Mouse (Mus musculus) thymus, adult 2 months (tissue): ENCODE results near the gene Trp53tg5. TPM values are rescaled to one million over a fixed set of nuclear protein-coding genes. Genes with fewer than 3 reads are reported as not detected.

ENCODE experiments used
- DNase-seq: peaks from one replicate; pipeline ENCODE4 v3.0.0; 2021
- H3K27ac ChIP-seq: fragments of 200-500 bp; 2 replicates; pipeline ENCODE4 v1.5.1; 2012; ENCODE audit warnings: low read length, control low read depth; ENCODE audit not compliant: control insufficient read depth, insufficient read depth
- H3K27me3 ChIP-seq: fragments of 200-500 bp; 2 replicates; pipeline ENCODE4 v1.6.1; 2012; ENCODE audit warnings: mild to moderate bottlenecking, low read length, moderate library complexity, mixed read lengths; ENCODE audit not compliant: control insufficient read depth, insufficient read depth
- H3K36me3 ChIP-seq: fragments of 200-500 bp; 2 replicates; pipeline ENCODE4 v1.6.1; 2012; ENCODE audit warnings: mild to moderate bottlenecking, low read length, moderate library complexity; ENCODE audit not compliant: control insufficient read depth, insufficient read depth
- H3K4me1 ChIP-seq: fragments of 200-500 bp; replicated peaks from 2 replicates; pipeline ENCODE4 v1.6.1; 2012; ENCODE audit warnings: low read length; ENCODE audit not compliant: control insufficient read depth, insufficient read depth
- H3K4me3 ChIP-seq: fragments of 200-500 bp; 2 replicates; pipeline ENCODE4 v1.5.1; 2012; ENCODE audit warnings: mild to moderate bottlenecking, low read length, control low read depth, moderate library complexity; ENCODE audit not compliant: control insufficient read depth, insufficient read depth
- CTCF ChIP-seq: fragments of 200-500 bp; IDR thresholded peaks from 2 replicates; pipeline ENCODE4 v1.5.1; 2012; ENCODE audit warnings: mild to moderate bottlenecking, control low read depth, low read length, moderate library complexity, borderline replicate concordance; ENCODE audit not compliant: control insufficient read depth, poor library complexity, insufficient read depth; ENCODE audit errors: extremely low read depth
- POLR2A ChIP-seq: fragments of 200-500 bp; IDR thresholded peaks from 2 replicates; pipeline ENCODE4 v1.6.1; 2012; ENCODE audit warnings: mild to moderate bottlenecking, low read length, control low read depth, moderate library complexity; ENCODE audit not compliant: control insufficient read depth, poor library complexity, insufficient read depth; ENCODE audit errors: extremely low read depth
- WGBS: fragments of 180-500 bp; shearing (Covaris S2); methylation state at CpG from one replicate; pipeline ENCODE4 v1.1.7; 2018; 5-methylcytosine and 5-hydroxymethylcytosine counted together
- polyA plus RNA-seq: library from polyadenylated mRNA; depleted of rRNA; stranded (reverse); fragments of >200 nt; gene quantifications from 2 replicates; pipeline ENCODE4 v1.2.3, GENCODE M21; 2012; rRNA removed

Trp53tg5 gene
- polyA plus RNA-seq = not detected in 2 replicates

DNA sequence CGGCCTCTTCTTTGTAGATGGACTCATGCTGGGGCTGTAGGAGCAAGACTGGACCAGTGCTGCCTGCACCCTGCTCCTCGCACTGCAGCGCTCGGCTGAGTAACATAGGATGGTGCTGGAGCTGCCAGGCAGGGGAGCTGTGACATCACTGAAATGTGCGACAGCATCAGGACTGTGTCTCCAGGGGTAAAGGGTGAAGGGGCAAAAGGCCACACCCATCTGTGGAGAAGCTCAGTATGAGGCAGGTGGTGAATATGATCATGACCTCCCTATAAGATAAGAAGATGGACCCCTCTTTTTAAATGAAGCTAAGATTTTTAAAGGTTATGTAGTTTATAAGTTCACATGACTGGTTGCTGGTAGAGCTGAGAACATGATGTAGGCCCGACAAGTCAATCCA lies at the start of gene Trp53tg5:
Gene Trp53tg5, minus strand, starts transcription at position 101 of the 400 bp plus-strand sequence.
- H3K27ac ChIP-seq = no peak within 1 kb of the TSS
- DNase-seq = no peak
- H3K4me3 ChIP-seq = no peak within 1 kb of the TSS
- 95% methylated on average over 6 of the region's 6 CpGs for WGBS
- H3K4me1 ChIP-seq = no peaks in the 10 kb centered on the region
- peaks cover 4% of the 10 kb centered on the region; the same call in 1 of the 2 replicates for H3K36me3 ChIP-seq
- no peaks in the 10 kb centered on the region for H3K27me3 ChIP-seq
- no peak for TF ChIP-seq POLR2A
- TF ChIP-seq CTCF = no peak

GRCm38 (mm10) chr2:164522280-164522679 lies 48.8 kb upstream of the Trp53tg5 start:
- peak; percentile 17 for DNase-seq
- H3K27me3 ChIP-seq = no peaks in the 10 kb centered on the region
- peaks cover 24% of the 10 kb centered on the region for H3K4me1 ChIP-seq
- no peak for TF ChIP-seq CTCF
- TF ChIP-seq POLR2A = no peak
- 1% methylated on average over 8 of the region's 8 CpGs for WGBS
- no peak overlapping the region for H3K4me3 ChIP-seq
- no peaks in the 10 kb centered on the region for H3K36me3 ChIP-seq
- peak overlapping the region; percentile 1; the same call in 1 of the 2 replicates for H3K27ac ChIP-seq

GRCm38 (mm10) chr2:164521841-164522240 lies 48.3 kb upstream of the Trp53tg5 start:
- no peak overlapping the region for H3K4me3 ChIP-seq
- DNase-seq = peak; percentile 55

DNA sequence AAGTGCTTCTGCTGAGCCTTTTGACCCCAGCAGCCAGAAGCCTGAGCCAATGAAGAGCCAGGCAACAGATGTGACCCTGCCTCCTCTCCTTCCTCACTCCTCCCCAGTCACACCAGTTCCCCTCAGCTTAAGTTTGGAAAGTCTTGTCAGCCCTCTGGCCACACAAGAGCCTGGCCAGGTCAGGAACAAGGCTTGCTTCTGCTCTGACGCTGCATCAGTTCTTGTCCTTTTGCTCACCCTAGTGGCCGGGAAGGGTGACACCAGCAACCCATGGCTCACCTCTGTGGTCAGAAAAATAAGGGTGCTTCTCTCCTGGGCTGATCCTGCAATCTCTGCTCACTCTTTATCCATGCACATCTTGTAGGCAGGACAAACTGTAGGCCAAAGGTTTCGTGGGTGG lies 47.3 kb upstream of the Trp53tg5 start:
- TF ChIP-seq CTCF (peak; percentile 61; the same call in 1 of the 2 replicates), POLR2A (no peak)
- 10% methylated on average over 3 of the region's 3 CpGs for WGBS
- Histone ChIP-seq H3K4me3 (no peak overlapping the region), H3K36me3 (no peaks in the 10 kb centered on the region), H3K4me1 (peaks cover 24% of the 10 kb centered on the region), H3K27me3 (no peaks in the 10 kb centered on the region), H3K27ac (no peak overlapping the region)
- peak; percentile 45 for DNase-seq

More at GRCm38 (mm10) chr2:164521841-164522240, 48.3 kb upstream of the Trp53tg5 start:
- TF ChIP-seq CTCF (no peak), POLR2A (no peak)
- peaks cover 24% of the 10 kb centered on the region for H3K4me1 ChIP-seq
- under 1% methylated on average over 11 of the region's 11 CpGs for WGBS
- no peaks in the 10 kb centered on the region for H3K36me3 ChIP-seq
- peak overlapping the region; percentile 1; the same call in 1 of the 2 replicates for H3K27ac ChIP-seq
- H3K27me3 ChIP-seq = no peaks in the 10 kb centered on the region

GRCm38 (mm10) chr2:164519171-164519526 lies 45.6 kb upstream of the Trp53tg5 start:
- 49% methylated on average over 6 of the region's 6 CpGs for WGBS
- Histone ChIP-seq H3K27ac (no peak overlapping the region), H3K4me1 (peaks cover 24% of the 10 kb centered on the region), H3K27me3 (no peaks in the 10 kb centered on the region), H3K36me3 (no peaks in the 10 kb centered on the region), H3K4me3 (no peak overlapping the region)
- DNase-seq = no peak
- no peak for TF ChIP-seq CTCF
- no peak for TF ChIP-seq POLR2A

- no peak for TF ChIP-seq CTCF
- TF ChIP-seq POLR2A = no peak
- Histone ChIP-seq H3K27ac (no peak overlapping the region), H3K4me1 (peaks cover 21% of the 10 kb centered on the region), H3K4me3 (no peak overlapping the region), H3K36me3 (no peaks in the 10 kb centered on the region), H3K27me3 (no peaks in the 10 kb centered on the region)
- 77% methylated on average over 11 of the region's 11 CpGs for WGBS
- DNase-seq = no peak
These were observed 45.0 kb upstream of the Trp53tg5 start for GRCm38 (mm10) chr2:164518266-164519170.
